Mouse (Mus musculus) forebrain, embryonic 13.5 days (tissue): ENCODE data around the gene Purb. TPM values are rescaled to one million over a fixed set of nuclear protein-coding genes. Genes with fewer than 3 reads are reported as not detected.

Experiments used
- ATAC-seq: fragments of 200-750 bp; cut with Nextera tagmentation; 2 replicates; pipeline ENCODE4 v1.8.0; 2017
- H3K27ac ChIP-seq: fragments of 300-500 bp; sonication (generic); 2 replicates; pipeline ENCODE4 v1.5.1; 2015; ENCODE audit warnings: inconsistent platforms, mild to moderate bottlenecking, moderate library complexity
- H3K27me3 ChIP-seq: fragments of 300-500 bp; sonication (generic); 2 replicates; pipeline ENCODE4 v1.6.1; 2015; ENCODE audit warnings: mild to moderate bottlenecking, inconsistent platforms
- H3K36me3 ChIP-seq: fragments of 300-500 bp; sonication (generic); 2 replicates; pipeline ENCODE4 v1.6.1; 2015; ENCODE audit warnings: mild to moderate bottlenecking, inconsistent platforms; ENCODE audit not compliant: poor library complexity, severe bottlenecking
- H3K4me1 ChIP-seq: fragments of 300-500 bp; sonication (generic); 2 replicates; pipeline ENCODE4 v1.6.1; 2015; ENCODE audit warnings: inconsistent platforms
- H3K4me2 ChIP-seq: fragments of 300-500 bp; sonication (generic); 2 replicates; pipeline ENCODE4 v1.6.1; 2015; ENCODE audit warnings: inconsistent platforms, mild to moderate bottlenecking, moderate library complexity
- H3K4me3 ChIP-seq: fragments of 300-500 bp; sonication (generic); 2 replicates; pipeline ENCODE4 v1.5.1; 2015; ENCODE audit warnings: mild to moderate bottlenecking, inconsistent platforms
- H3K9ac ChIP-seq: fragments of 300-500 bp; sonication (generic); 2 replicates; pipeline ENCODE4 v1.6.1; 2015; ENCODE audit warnings: mild to moderate bottlenecking, inconsistent platforms
- H3K9me3 ChIP-seq: fragments of 300-500 bp; sonication (generic); replicated peaks from 2 replicates; pipeline ENCODE4 v1.6.1; 2016; ENCODE audit warnings: inconsistent platforms
- WGBS: fragments of 180-500 bp; shearing (Covaris S2); methylation state at CpG from one replicate; pipeline ENCODE4 v1.1.7; 2015; 5-methylcytosine and 5-hydroxymethylcytosine counted together
- polyA plus RNA-seq: library from polyadenylated mRNA; unstranded; fragments of >200 nt; fragmentation: Nextera tagmentation; extraction: Ambion mirVana; gene quantifications from 2 replicates; pipeline ENCODE4 v1.2.1, GENCODE M21; 2015

Purb gene
- polyA plus RNA-seq, 1 experiment from 2014 or later, result 13.9 TPM

DNA sequence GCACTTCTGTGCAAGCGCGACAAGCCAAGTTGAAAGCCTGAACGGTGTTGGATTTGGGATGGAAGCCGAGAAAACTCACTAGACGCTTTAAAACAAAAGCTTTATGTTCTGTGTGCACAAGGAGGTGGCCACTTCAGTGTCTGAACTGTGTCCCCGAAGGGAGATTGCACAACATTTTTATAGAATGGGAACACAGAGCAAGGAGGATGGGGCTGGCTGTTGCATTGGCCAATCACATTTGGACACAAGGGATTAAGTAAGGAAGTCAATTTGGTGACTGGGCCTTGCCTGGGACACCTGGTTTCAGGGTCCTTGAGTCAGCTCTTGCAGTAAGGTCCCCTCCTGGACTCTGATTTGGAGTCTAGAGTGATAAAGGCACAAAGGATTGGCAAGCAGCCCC lies 29.0 kb upstream of the Purb start:
- Histone ChIP-seq H3K27ac (no peak overlapping the region), H3K4me3 (no peak overlapping the region), H3K36me3 (no peaks in the 10 kb centered on the region), H3K9me3 (no peaks in the 10 kb centered on the region), H3K4me1 (no peaks in the 10 kb centered on the region), H3K4me2 (no peak overlapping the region), H3K27me3 (no peaks in the 10 kb centered on the region), H3K9ac (no peak overlapping the region)
- no peak for ATAC-seq
- WGBS, result 82% methylated on average over 6 of the region's 6 CpGs

DNA sequence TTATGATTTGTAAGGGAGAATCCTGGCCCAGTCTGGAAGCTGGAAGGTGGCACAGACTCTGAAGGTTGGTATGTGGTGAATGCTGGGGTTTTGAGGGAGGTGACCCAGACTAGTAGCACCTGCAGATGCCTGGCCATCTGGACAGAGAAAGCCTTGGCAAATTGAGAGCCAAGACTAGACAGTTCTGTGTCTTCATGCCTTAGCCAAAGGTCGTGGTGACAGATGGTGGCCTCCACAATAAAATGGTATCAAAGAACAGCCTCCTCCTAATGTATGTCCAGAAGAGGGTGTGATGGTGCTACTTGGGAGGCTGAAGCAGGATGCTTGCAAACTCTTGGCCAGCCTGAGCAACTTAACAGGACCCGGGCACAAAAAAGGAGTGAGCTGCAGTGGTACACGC lies 28.5 kb upstream of the Purb start:
- H3K9me3 ChIP-seq, result no peaks in the 10 kb centered on the region
- WGBS, result 85% methylated on average over 3 of the region's 3 CpGs
- H3K4me2 ChIP-seq, result no peak overlapping the region
- no peaks in the 10 kb centered on the region for H3K36me3 ChIP-seq
- no peak overlapping the region for H3K4me3 ChIP-seq
- no peak overlapping the region for H3K9ac ChIP-seq
- no peaks in the 10 kb centered on the region for H3K4me1 ChIP-seq
- no peak overlapping the region for H3K27ac ChIP-seq
- no peaks in the 10 kb centered on the region for H3K27me3 ChIP-seq
- ATAC-seq, result no peak

DNA sequence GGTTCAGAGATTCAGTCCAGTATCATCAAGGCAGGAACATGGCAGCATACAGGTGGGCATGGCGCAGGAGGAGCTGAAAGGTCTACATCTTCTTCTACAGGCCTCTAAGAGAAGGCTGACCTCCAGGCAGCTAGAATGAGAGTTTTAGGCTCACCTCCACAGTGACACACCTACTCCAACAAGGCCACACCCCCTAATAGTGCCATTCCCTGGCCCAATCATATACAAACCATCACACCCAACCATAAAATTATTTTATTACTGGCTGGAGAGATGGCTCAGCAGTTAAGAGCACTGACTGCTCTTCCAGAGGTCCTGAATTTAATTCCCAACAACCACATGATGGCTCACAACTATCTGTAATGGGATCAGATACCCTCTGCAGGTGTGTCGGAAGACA lies 26.8 kb upstream of the Purb start:
- no peak overlapping the region for H3K27ac ChIP-seq
- H3K4me2 ChIP-seq, result no peak overlapping the region
- ATAC-seq, result no peak
- WGBS, result 96% methylated on average over 2 of the region's 2 CpGs
- no peaks in the 10 kb centered on the region for H3K4me1 ChIP-seq
- no peak overlapping the region for H3K9ac ChIP-seq
- no peaks in the 10 kb centered on the region for H3K36me3 ChIP-seq
- no peaks in the 10 kb centered on the region for H3K27me3 ChIP-seq
- H3K9me3 ChIP-seq, result no peaks in the 10 kb centered on the region
- no peak overlapping the region for H3K4me3 ChIP-seq

DNA sequence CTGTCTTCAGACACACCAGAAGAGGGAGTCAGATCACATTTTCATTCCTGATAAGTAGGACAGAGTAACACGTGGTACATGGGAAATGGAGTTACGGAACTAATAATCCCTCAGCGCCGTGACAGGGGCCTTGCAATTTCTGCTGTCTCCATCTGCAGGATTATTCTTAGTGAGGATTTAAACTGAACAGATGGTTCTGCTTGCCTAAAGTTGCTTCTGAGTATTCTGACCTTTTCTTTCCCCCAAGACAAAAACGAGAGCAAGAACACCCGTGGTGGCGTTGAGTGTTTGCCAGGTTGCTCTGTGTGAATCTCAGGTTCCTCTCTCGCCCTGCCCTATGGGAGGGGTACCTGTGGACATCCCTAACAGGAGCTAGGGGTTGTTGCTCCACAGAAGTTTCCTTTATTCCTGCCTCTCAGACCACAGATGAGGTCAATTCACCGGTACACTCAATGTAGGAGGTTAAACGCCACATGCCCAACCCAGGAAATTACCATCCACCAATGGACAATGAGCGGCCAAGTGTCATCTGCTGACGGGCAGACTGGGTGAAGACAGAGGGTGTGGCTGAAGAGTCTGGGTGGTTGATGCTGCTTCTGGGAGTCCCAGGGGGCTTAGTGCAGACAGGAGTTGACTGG lies 21.7 kb upstream of the Purb start:
- no peak overlapping the region for H3K27ac ChIP-seq
- H3K9ac ChIP-seq, result no peak overlapping the region
- H3K4me1 ChIP-seq, result no peaks in the 10 kb centered on the region
- H3K27me3 ChIP-seq, result no peaks in the 10 kb centered on the region
- H3K4me2 ChIP-seq, result no peak overlapping the region
- no peaks in the 10 kb centered on the region for H3K9me3 ChIP-seq
- no peak overlapping the region for H3K4me3 ChIP-seq
- no peaks in the 10 kb centered on the region for H3K36me3 ChIP-seq
- 86% methylated on average over 12 of the region's 12 CpGs for WGBS
- no peak for ATAC-seq

DNA sequence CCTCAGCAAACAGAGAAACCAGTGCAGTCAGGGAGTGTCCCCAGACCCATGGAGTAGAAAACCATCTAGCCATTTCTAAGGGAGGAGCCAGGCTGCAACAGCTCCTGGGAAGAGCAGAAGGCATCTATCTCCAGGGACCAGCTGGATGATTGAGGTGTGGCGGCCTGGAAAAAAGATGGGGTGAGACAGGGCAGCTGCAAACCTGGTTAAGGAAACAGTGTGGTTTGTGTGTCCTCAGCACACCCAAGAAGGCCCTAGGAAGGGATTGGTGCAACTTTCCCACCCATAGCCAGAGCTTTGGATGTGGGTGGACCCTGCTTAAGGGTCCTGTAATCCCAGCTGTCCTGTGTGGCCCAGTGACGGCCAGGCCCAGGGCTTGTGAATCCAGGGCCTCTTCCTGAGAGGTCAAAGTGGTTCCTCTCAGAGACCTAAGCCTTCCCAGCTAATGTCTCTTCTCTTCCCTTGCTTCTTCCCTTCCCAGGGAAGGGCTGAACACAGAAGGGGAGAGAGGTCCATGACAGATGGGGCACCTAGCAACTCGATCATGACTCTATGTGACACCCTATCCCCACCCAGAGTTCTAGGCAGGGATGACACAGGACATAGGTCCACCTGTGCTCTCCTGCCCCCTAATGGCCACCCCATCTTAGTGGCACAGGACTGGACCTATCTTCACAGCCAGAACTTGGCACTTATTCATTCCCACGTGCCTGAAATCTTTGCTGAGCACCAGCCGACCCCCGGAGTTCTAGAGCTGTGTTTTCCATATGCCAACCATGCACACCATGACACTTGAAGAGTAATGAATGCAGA lies 14.2 kb upstream of the Purb start:
- no peaks in the 10 kb centered on the region for H3K9me3 ChIP-seq
- no peak overlapping the region for H3K4me3 ChIP-seq
- no peak overlapping the region for H3K27ac ChIP-seq
- WGBS, result 57% methylated on average over 6 of the region's 6 CpGs
- no peaks in the 10 kb centered on the region for H3K27me3 ChIP-seq
- no peak overlapping the region for H3K4me2 ChIP-seq
- ATAC-seq, result no peak
- no peaks in the 10 kb centered on the region for H3K4me1 ChIP-seq
- H3K9ac ChIP-seq, result no peak overlapping the region
- no peaks in the 10 kb centered on the region for H3K36me3 ChIP-seq

DNA sequence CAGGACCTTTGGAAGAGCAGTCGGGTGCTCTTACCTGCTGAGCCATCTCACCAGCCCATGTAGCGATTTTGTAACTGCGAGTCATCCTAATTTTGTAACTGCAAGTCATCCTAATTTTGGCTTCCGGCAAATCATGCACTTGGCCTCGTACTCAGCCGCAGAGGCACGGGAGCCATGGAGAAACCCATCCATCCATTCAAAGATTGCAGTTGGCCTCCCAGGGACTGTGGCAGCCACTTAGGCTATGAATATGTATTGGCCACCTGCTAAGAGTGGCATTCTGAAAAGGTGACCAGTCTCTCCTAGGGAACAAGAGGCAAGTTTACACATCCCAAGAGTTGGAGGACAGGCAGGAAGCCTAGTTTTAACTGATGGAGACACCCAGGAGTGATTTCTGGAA lies 13.5 kb upstream of the Purb start:
- no peaks in the 10 kb centered on the region for H3K9me3 ChIP-seq
- no peak for ATAC-seq
- no peak overlapping the region for H3K4me2 ChIP-seq
- H3K4me3 ChIP-seq, result no peak overlapping the region
- H3K9ac ChIP-seq, result no peak overlapping the region
- WGBS, result 78% methylated on average over 7 of the region's 7 CpGs
- no peaks in the 10 kb centered on the region for H3K36me3 ChIP-seq
- no peak overlapping the region for H3K27ac ChIP-seq
- H3K27me3 ChIP-seq, result no peaks in the 10 kb centered on the region
- H3K4me1 ChIP-seq, result no peaks in the 10 kb centered on the region

DNA sequence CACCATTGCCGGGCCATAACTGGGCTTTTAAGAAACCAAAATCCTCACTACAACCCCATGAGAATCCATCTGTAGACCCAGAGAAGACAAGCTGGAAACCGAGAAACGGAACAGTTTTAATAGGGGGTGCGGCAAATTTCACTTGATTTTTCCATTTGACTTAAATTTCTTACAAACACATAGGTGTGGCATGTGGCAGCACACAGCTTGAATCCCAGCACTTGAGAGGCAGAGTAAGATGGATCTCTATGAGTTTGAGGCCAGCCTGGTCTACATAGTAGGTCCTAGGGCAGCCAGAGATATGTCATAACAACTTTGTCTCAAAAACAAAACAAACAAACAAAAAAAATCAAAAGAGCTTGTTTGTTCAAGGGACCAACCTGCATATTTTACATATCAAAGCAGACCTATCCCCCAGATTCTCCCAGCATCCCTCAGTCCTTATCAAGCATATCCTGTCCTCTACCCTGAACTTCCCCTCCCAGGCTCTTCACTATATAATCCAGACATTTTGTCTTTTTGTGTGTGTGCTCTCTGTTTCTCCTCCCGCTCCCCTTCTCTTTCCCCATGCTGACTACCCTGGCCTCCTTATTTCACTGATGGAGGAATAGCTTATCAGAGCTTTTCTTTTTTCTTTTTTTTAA lies 12.4 kb upstream of the Purb start:
- Histone ChIP-seq H3K4me2 (no peak overlapping the region), H3K4me1 (no peaks in the 10 kb centered on the region), H3K27ac (no peak overlapping the region), H3K36me3 (no peaks in the 10 kb centered on the region), H3K9me3 (no peaks in the 10 kb centered on the region), H3K27me3 (no peaks in the 10 kb centered on the region), H3K9ac (no peak overlapping the region), H3K4me3 (no peak overlapping the region)
- ATAC-seq, result no peak
- 95% methylated on average over 5 of the region's 5 CpGs for WGBS

GRCm38 (mm10) chr11:6487496-6487895 lies 11.8 kb upstream of the Purb start:
- ATAC-seq, result no peak
- Histone ChIP-seq H3K4me1 (no peaks in the 10 kb centered on the region), H3K27ac (no peak overlapping the region), H3K4me2 (no peak overlapping the region), H3K36me3 (no peaks in the 10 kb centered on the region), H3K27me3 (no peaks in the 10 kb centered on the region), H3K9me3 (no peaks in the 10 kb centered on the region), H3K4me3 (no peak overlapping the region), H3K9ac (no peak overlapping the region)
- WGBS, result 53% methylated on average over 7 of the region's 7 CpGs

- H3K4me1 ChIP-seq, result no peaks in the 10 kb centered on the region
- no peaks in the 10 kb centered on the region for H3K36me3 ChIP-seq
- no peak for ATAC-seq
- H3K9ac ChIP-seq, result no peak overlapping the region
- no peak overlapping the region for H3K4me3 ChIP-seq
- H3K4me2 ChIP-seq, result no peak overlapping the region
- no peaks in the 10 kb centered on the region for H3K9me3 ChIP-seq
- no peaks in the 10 kb centered on the region for H3K27me3 ChIP-seq
- WGBS, result 65% methylated on average over 6 of the region's 6 CpGs
- H3K27ac ChIP-seq, result no peak overlapping the region
These were observed 11.2 kb upstream of the Purb start for GRCm38 (mm10) chr11:6486916-6487315.

DNA sequence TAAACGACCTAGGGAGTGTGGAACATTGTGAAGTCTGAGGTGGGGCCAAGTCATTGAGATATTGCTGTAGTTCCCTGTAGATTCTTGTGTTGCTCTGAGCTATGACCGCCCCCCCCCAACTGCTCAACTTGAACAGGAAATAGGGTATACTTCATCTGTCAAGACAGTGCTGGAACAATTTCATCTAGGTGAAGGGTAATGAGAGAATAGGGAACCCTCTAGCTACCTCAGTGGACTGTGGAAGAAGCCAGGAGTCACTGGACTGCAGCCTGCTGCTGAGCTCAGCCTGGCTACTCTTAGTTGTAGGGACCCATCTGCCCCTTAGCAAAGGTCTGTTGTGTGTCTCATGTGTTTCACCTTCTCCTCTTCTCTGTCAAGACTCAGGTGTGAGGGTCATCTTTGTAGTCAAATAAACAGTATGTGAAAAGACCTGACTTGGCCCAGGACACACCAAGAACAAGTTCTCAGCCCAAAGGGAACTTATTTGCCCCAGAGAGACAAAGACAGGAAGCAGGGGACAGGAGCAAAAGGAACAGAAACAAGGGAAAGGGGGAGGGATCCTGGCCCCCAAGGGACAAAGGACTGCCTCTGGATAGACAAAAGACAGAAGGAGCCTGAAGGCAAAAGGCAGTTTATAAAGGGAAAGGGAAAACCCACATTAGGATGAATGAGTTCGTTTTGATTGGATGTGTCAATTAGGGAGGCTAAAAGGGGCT lies 8.7 kb upstream of the Purb start:
- ATAC-seq, result no peak
- Histone ChIP-seq H3K36me3 (no peaks in the 10 kb centered on the region), H3K4me3 (no peak overlapping the region), H3K9ac (no peak overlapping the region), H3K4me1 (no peaks in the 10 kb centered on the region), H3K9me3 (no peaks in the 10 kb centered on the region), H3K27ac (no peak overlapping the region), H3K27me3 (no peaks in the 10 kb centered on the region), H3K4me2 (no peak overlapping the region)
- WGBS, result 52% methylated on average over 3 of the region's 3 CpGs

- 89% methylated on average over 2 of the region's 2 CpGs for WGBS
- Histone ChIP-seq H3K9me3 (no peaks in the 10 kb centered on the region), H3K27ac (no peak overlapping the region), H3K27me3 (no peaks in the 10 kb centered on the region), H3K4me3 (no peak overlapping the region), H3K4me1 (no peaks in the 10 kb centered on the region), H3K9ac (no peak overlapping the region), H3K4me2 (no peak overlapping the region), H3K36me3 (no peaks in the 10 kb centered on the region)
- ATAC-seq, result no peak
These were observed 7.4 kb upstream of the Purb start for GRCm38 (mm10) chr11:6483103-6483502.

GRCm38 (mm10) chr11:6481669-6482185 lies 6.0 kb upstream of the Purb start:
- Histone ChIP-seq H3K9me3 (no peaks in the 10 kb centered on the region), H3K4me3 (no peak overlapping the region), H3K27ac (no peak overlapping the region), H3K36me3 (no peaks in the 10 kb centered on the region), H3K27me3 (no peaks in the 10 kb centered on the region), H3K4me1 (no peaks in the 10 kb centered on the region), H3K9ac (no peak overlapping the region), H3K4me2 (no peak overlapping the region)
- no peak for ATAC-seq
- WGBS, result 75% methylated on average over 6 of the region's 6 CpGs
